Mouse (Mus musculus) forebrain, embryonic 11.5 days (tissue): ENCODE measurements around the gene Grrp1. TPM values are rescaled to one million over a fixed set of nuclear protein-coding genes. Genes with fewer than 3 reads are reported as not detected.

Experiments
- ATAC-seq: fragments of 200-750 bp; cut with Nextera tagmentation; replicated peaks from 2 replicates; pipeline ENCODE4 v1.8.0; 2017; ENCODE audit warnings: moderate TSS enrichment; ENCODE audit not compliant: low FRiP score
- DNase-seq: peaks from one replicate; pipeline ENCODE4 v3.0.0-alpha.2; 2017; ENCODE audit warnings: low spot score
- H3K27ac ChIP-seq: fragments of 300-500 bp; sonication (generic); 2 replicates; pipeline ENCODE4 v1.5.1; 2014; ENCODE audit warnings: low read depth, low read length
- H3K27me3 ChIP-seq: fragments of 300-500 bp; sonication (generic); 2 replicates; pipeline ENCODE4 v1.6.1; 2014; ENCODE audit warnings: mild to moderate bottlenecking, low read length, mixed read lengths; ENCODE audit not compliant: control insufficient read depth, insufficient read depth
- H3K36me3 ChIP-seq: fragments of 300-500 bp; sonication (generic); 2 replicates; pipeline ENCODE4 v1.6.1; 2014; ENCODE audit warnings: mild to moderate bottlenecking, low read length, moderate library complexity, mixed read lengths; ENCODE audit not compliant: control insufficient read depth, insufficient read depth
- H3K4me1 ChIP-seq: fragments of 300-500 bp; sonication (generic); replicated peaks from 2 replicates; pipeline ENCODE4 v1.6.1; 2014; ENCODE audit warnings: low read length, mixed read lengths; ENCODE audit not compliant: control insufficient read depth, insufficient read depth
- H3K4me2 ChIP-seq: fragments of 300-500 bp; sonication (generic); 2 replicates; pipeline ENCODE4 v1.6.1; 2014; ENCODE audit warnings: low read depth, mild to moderate bottlenecking, low read length, moderate library complexity, mixed read lengths; ENCODE audit not compliant: severe bottlenecking
- H3K4me3 ChIP-seq: fragments of 300-500 bp; sonication (generic); 2 replicates; pipeline ENCODE4 v1.5.1; 2014; ENCODE audit warnings: low read depth, low read length
- H3K9ac ChIP-seq: fragments of 300-500 bp; sonication (generic); 2 replicates; pipeline ENCODE4 v1.6.1; 2014; ENCODE audit warnings: low read length
- H3K9me3 ChIP-seq: fragments of 300-500 bp; sonication (generic); 2 replicates; pipeline ENCODE4 v1.6.1; 2016; ENCODE audit warnings: low read length, mixed read lengths; ENCODE audit not compliant: control insufficient read depth
- WGBS: fragments of 180-500 bp; shearing (Covaris S2); extraction: QIAGEN DNeasy Blood & Tissue Kit; methylation state at CpG from one replicate; pipeline ENCODE4 v1.1.7; 2014; 5-methylcytosine and 5-hydroxymethylcytosine counted together
- polyA plus RNA-seq: library from polyadenylated mRNA; unstranded; fragments of >200 nt; fragmentation: Nextera tagmentation; extraction: Ambion mirVana; gene quantifications from 2 replicates; pipeline ENCODE4 v1.2.1, GENCODE M21; 2014

Gene Grrp1
- polyA plus RNA-seq, 1 experiment from 2014 or later, result 4.8 TPM

DNA sequence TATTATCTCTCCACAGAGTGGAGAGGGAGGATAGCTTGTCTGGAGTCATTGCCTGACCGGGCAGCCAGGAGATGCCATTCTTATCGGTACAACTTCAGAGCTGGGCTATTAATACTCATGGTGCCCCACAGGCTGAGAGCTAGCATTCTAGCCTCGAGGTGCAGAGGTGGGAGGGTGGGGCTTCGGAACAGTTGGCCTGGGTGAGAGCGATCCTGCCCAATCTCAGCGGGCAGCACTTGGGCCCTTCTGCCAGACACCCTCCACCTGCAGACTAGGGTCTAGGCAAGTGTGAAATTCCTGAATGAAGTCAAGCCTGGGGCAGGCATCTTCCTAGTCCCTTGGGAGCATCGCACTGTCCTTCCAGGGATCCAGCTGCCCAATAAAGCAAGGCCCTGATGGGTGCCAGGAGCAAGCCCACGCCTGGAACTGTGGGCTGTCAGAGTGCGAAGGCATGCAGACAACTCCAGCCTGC, 39.8 kb upstream of the Grrp1 start:
- WGBS, result 73% methylated on average over 9 of the region's 9 CpGs
- no peak overlapping the region for H3K4me2 ChIP-seq
- ATAC-seq (no peak), DNase-seq (no peak)
- no peak overlapping the region for H3K27ac ChIP-seq
- H3K36me3 ChIP-seq, result no peaks in the 10 kb centered on the region
- no peaks in the 10 kb centered on the region for H3K9me3 ChIP-seq
- no peaks in the 10 kb centered on the region for H3K4me1 ChIP-seq
- no peaks in the 10 kb centered on the region for H3K27me3 ChIP-seq
- H3K4me3 ChIP-seq, result no peak overlapping the region
- no peak overlapping the region for H3K9ac ChIP-seq

- no peak for ATAC-seq
- H3K27me3 ChIP-seq, result no peaks in the 10 kb centered on the region
- H3K4me1 ChIP-seq, result peaks cover 3% of the 10 kb centered on the region; the same call in 1 of the 2 replicates
- no peaks in the 10 kb centered on the region for H3K9me3 ChIP-seq
- H3K36me3 ChIP-seq, result no peaks in the 10 kb centered on the region
- H3K4me2 ChIP-seq, result no peak overlapping the region
- DNase-seq, result no peak
- no peak overlapping the region for H3K9ac ChIP-seq
- 76% methylated on average over 18 of the region's 18 CpGs for WGBS
- H3K27ac ChIP-seq, result no peak overlapping the region
- H3K4me3 ChIP-seq, result no peak overlapping the region
Observed at GRCm38 (mm10) chr4:134293061-134293691, 39.3 kb upstream of the Grrp1 start.

DNA sequence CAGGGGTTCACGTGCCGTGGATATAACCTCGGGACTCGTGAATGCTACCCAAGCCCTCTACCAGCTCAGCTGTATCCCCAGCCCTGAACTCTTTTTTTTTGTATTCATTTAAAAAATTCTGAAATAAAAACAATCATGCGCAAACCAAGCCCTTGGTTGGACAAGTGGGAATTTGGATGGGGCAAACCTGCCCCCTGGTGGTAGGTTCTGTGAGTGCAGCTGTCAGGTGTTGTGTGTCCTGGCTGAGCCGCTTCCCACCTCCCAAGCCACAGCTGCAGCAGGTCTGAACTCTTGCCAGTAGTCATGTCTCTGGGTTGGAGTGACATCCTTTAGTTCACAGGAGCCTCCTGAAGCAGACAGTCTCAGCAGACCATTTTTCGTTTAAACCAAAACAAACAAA, 38.2 kb upstream of the Grrp1 start:
- H3K9me3 ChIP-seq, result no peaks in the 10 kb centered on the region
- WGBS, result 21% methylated on average over 7 of the region's 7 CpGs
- no peak overlapping the region for H3K9ac ChIP-seq
- no peak for ATAC-seq
- H3K36me3 ChIP-seq, result no peaks in the 10 kb centered on the region
- H3K27me3 ChIP-seq, result no peaks in the 10 kb centered on the region
- H3K4me3 ChIP-seq, result no peak overlapping the region
- no peak overlapping the region for H3K27ac ChIP-seq
- peaks cover 3% of the 10 kb centered on the region; the same call in 1 of the 2 replicates for H3K4me1 ChIP-seq
- H3K4me2 ChIP-seq, result no peak overlapping the region
- peak; percentile 91 for DNase-seq

- Histone ChIP-seq H3K27me3 (no peaks in the 10 kb centered on the region), H3K27ac (0 out of 2 replicates have a peak overlapping the region, but pooled peaks have one; percentile 100), H3K4me3 (peak overlapping the region; percentile 98), H3K36me3 (no peaks in the 10 kb centered on the region; the same call in 1 of the 2 replicates), H3K4me1 (peaks cover 3% of the 10 kb centered on the region; the same call in 1 of the 2 replicates), H3K9me3 (no peaks in the 10 kb centered on the region), H3K4me2 (peak overlapping the region; percentile 68), H3K9ac (peak overlapping the region; percentile 99)
- WGBS, result 49% methylated on average over 11 of the region's 11 CpGs
- DNase-seq, result no peak
- no peak for ATAC-seq
Observed at GRCm38 (mm10) chr4:134288397-134289256, 34.7 kb upstream of the Grrp1 start.

DNA sequence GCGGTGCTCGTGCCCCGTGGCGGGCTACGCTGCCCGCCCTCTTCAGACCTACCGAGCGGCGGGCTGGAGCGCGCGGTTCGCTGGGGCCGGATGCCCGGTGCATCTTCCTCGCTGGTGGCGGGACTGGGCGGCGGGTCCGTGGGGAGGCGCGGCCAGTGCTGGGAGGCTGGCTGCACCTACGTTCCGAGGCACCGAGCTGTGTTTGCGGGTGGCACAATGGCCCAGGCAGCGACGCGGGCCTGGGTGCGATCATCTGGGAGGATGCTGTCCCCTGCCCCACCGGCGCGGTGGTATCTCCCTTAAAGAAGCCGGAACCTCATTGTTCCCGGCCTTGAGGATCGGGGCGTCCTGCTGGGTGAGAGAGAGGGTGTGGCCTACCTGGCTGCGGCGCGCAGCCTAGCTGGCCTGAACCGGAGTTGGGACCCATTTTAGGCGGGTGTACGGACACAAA, 33.7 kb upstream of the Grrp1 start, which contains the start of gene Pdik1l:
Pdik1l (minus strand) TSS at position 321 of the 451 bp plus-strand sequence.
- Histone ChIP-seq H3K27ac (peak within 1 kb of the TSS; percentile 100), H3K4me3 (peak within 1 kb of the TSS; percentile 98), H3K36me3 (no peaks in the 10 kb centered on the region; the same call in 1 of the 2 replicates), H3K4me2 (peak within 1 kb of the TSS; percentile 91), H3K9ac (peak within 1 kb of the TSS; percentile 99), H3K4me1 (peaks cover 3% of the 10 kb centered on the region; the same call in 1 of the 2 replicates), H3K9me3 (no peaks in the 10 kb centered on the region), H3K27me3 (no peaks in the 10 kb centered on the region)
- ATAC-seq (peak; percentile 77), DNase-seq (peak; percentile 91)
- WGBS, result 0% methylated on average over 43 of the region's 43 CpGs

DNA sequence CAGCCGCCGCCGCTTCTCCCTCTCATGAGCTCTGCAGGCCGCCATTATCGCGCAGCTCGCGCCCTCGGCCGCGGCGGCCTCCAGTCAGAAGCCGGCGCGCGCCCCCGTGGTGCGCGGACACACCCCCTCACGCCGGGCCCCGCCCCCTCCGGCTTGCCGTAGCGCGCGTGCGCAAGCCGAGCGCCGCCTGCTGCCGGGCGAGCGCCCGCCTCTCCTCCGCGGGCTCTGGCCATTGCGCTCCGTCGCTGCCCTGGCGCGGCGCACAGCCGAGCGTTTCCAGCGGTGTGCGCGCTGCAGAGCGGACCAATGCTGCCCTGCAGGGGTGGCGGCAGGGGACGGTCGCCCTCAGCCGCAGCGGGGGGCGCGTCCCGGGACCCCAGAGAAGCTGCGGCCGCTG, 33.3 kb upstream of the Grrp1 start:
- no peaks in the 10 kb centered on the region; the same call in 1 of the 2 replicates for H3K36me3 ChIP-seq
- H3K27me3 ChIP-seq, result no peaks in the 10 kb centered on the region
- under 1% methylated on average over 40 of the region's 59 CpGs for WGBS
- H3K9me3 ChIP-seq, result no peaks in the 10 kb centered on the region
- DNase-seq (peak; percentile 99), ATAC-seq (peak; percentile 94)
- H3K4me3 ChIP-seq, result peak overlapping the region; percentile 98
- peak overlapping the region; percentile 91 for H3K4me2 ChIP-seq
- peak overlapping the region; percentile 100 for H3K27ac ChIP-seq
- H3K4me1 ChIP-seq, result peaks cover 3% of the 10 kb centered on the region; the same call in 1 of the 2 replicates
- H3K9ac ChIP-seq, result peak overlapping the region; percentile 99

DNA sequence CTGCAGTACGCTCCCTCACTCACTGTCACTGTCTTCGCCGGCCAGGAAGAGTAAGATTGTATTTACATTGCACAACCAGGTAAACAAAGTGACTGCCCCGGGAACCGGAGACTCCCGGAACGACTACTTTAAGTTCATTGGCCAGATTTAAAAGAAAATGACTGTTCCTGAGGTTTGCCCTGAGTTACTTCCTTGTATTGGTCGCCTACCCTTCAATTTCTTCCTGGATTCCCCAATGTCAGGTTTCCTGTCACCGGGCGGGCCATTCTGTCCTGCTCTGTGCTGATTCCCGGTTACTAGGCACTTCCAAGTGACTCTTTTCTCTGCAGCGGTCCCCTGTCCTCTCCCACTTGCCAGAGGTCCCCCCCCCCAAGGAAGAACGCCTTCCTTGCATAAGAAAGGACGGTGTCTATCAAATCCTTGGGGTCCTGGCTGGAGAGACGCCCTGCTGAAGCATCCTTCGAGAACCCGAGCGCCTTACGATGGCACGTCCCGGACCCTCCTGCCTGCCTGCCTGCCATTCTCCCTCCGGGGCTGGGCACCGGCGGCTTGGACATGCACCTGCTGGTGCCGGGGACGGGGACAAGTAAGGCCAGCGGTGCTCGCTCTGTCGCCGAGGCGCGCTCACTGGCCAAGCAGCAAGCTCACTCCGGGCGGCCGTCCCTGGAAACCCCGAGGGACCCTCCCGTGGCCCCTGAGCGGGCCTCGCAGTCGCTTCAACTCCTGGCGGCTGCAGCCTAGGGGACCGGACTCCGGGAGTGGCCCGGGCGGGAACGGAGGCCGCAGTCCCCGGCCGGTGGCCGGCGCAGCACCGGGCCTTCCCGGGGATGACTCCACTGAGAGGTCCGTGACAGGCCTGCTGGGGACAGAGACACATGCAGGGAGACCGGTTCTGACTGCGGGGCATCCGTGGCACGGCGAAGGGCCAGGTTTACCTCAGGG, 32.6 kb upstream of the Grrp1 start:
- Histone ChIP-seq H3K4me1 (peaks cover 3% of the 10 kb centered on the region; the same call in 1 of the 2 replicates), H3K27ac (peak overlapping the region; percentile 65), H3K27me3 (no peaks in the 10 kb centered on the region), H3K4me3 (peak overlapping the region; percentile 98), H3K9me3 (no peaks in the 10 kb centered on the region), H3K36me3 (peaks cover 3% of the 10 kb centered on the region), H3K9ac (peak overlapping the region; percentile 99), H3K4me2 (peak overlapping the region; percentile 91)
- DNase-seq, result peak; percentile 79
- peak; percentile 32; the same call in 1 of the 2 replicates for ATAC-seq
- WGBS, result 4% methylated on average over 59 of the region's 59 CpGs
